Mouse (Mus musculus): ENCODE measurements at regions not wholly inside any gene's neighbourhood (a gene's known extent, or its start where the extent isn't known, plus 50 kb on each side); places are given as distances from the start of the nearest gene placed in this dataset.
A peak's percentile ranks its signal among the peaks of the same experiment; 100 is the strongest.

DNA sequence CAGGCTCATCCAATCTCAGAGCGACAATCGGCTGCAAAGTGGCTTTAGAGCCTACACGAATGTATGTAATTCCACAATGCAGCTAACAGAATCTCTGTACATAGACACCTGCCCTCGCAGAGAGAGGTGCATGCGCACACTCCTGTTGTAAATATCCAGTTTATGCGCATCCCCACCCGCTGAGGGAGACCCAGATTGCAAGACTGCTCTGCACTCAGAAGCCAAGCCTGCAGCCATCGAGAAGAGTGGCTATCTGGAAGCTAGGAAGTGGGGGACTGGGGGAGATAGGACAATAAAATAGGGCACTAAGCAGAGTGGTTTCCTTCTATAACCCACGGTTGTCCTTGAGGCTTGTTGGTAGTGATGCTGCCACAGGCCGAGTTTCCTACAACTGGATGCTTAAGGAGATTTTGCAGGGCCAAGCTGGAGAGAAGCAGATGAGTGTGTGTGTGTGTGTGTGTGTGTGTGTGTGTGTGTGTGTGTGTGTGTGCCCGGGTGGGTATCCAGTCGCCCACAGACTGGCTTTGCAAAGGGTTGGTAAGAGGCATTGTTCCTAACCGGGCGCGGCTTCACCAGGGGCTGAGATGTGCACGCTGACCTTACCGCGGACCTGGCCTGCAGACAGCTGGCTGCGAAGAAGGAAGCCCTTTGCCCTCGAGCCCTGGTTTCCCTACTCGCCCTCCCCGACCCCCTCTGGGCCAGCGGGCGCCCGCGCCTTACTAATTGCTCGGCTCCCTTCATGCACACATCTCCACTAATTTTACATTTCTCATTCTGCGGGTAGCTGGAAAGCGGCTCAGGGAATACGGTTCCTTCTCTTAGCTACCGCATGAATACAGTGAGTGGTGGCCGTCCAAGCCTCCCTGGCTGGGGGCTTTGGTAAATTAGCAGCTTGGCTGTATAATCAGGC, 81.1 kb upstream of the Tbca start:
- peak in 1 of 2 experiments; percentile 18 for DNase-seq (ENCODE audit: low spot score in 2 of 2)

DNA sequence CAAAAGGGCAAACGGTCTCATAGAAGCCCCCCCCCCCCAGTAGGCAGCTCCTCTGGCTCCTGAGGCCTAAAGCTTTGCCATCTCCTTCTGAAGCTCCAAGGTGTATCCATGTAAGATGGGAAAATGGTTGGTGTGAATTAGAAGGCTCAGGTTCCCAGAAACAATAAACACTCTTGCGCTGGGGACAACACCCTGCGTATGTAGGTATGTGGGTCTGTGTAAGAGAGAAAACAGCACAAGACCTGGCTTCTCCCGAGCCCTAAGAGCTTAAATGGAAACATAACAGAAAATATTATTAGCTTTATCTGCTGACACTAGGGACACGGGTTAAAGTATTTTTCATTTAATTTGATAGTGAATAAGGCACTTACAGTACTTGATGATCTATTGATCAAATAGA, 79.9 kb upstream of the Tbca start:
- DNase-seq (ENCODE audit: low spot score in 2 of 2), result no peak

DNA sequence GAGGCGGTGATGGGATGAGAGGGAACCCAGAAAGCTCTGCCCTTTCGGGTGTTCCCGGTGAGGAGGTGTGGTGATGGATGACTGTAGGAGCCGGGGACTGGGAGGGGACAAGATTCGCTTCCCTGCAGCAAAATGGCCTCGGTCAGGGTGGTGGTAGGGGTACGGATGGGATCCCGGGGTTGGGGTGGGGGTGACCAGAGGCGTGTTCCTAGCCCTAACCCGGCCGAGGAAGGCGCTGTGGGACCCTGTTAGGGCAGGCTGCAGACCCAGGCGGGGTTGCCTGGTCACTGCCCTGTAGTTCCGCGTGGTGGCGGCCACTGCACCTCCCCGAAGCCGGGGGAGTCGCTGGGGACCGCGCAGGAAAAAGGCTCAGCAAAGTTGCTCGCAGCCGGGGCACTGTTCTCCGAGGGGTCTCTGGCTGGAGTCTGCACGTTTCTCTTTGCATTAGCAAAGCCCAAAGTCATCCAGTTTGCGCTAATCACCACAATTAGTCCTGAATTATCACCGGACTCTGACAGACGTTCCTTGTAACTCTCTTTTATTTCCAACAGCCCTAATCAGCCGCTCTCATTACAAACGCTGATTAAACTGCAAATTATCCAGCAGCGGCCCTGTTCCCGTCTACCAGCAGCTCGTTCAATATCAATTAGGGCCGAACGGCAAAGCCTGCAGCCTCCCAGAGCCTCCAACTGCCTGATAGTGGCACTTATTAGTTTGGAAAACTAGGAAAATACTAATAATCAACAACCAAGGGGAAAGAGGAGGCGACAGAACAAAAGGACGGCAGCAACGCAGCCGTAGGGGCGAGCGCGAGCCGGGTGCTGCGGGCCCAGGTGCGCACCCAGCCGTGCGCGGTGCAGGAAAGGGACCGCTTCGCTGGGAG, 78.8 kb upstream of the Tbca start:
- no peak for DNase-seq (ENCODE audit: low spot score in 2 of 2)

GRCm38 (mm10) chr13:94710574-94711172, 78.0 kb upstream of the Tbca start:
- DNase-seq (ENCODE audit: low spot score in 2 of 2), result no peak

DNA sequence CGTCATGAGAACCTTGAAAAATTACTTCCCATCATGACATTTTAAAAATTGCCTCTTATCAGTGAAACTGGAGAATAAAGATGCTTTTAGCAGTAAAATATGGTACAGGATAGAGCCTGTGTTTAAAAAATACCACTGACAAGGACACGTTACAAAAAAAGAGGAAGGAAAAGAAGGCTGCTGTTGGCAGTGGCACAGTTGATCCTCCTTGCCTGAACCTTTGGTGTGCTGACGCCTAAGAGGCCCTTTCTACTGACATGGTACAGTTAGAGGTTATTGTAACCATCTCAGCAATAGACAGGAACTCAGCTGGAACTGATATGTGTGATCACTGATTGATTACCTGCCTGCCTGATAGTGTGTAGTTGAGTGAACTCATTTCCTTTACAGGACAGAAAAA, 75.3 kb upstream of the Tbca start:
- no peak for DNase-seq (ENCODE audit: low spot score in 2 of 2)

- DNase-seq (ENCODE audit: low spot score in 2 of 2), result no peak
These were observed 67.1 kb upstream of the Tbca start for GRCm38 (mm10) chr13:94721625-94722024.

Measured in layer of hippocampus, postnatal 14 days (tissue).